Mouse (Mus musculus) megakaryocyte, embryonic 14.5 days (primary cell): Measurements from ENCODE around the gene Ttc7b.

Experiments used
- FLI1 ChIP-seq: IDR thresholded peaks from 2 replicates; pipeline ENCODE4 v1.6.1; 2012; ENCODE audit warnings: low read length, inconsistent platforms, mixed read lengths
- GATA1 ChIP-seq: IDR thresholded peaks from 3 replicates; pipeline ENCODE4 v1.6.1; 2012; ENCODE audit warnings: mixed read lengths, low read length, inconsistent platforms, borderline replicate concordance

GRCm38 (mm10) chr12:100435763-100436162, 84.9 kb downstream of the Ttc7b start:
- TF ChIP-seq GATA1 (no peak), FLI1 (no peak)
